Mouse (Mus musculus): ENCODE results near the gene Otop2.

DNA sequence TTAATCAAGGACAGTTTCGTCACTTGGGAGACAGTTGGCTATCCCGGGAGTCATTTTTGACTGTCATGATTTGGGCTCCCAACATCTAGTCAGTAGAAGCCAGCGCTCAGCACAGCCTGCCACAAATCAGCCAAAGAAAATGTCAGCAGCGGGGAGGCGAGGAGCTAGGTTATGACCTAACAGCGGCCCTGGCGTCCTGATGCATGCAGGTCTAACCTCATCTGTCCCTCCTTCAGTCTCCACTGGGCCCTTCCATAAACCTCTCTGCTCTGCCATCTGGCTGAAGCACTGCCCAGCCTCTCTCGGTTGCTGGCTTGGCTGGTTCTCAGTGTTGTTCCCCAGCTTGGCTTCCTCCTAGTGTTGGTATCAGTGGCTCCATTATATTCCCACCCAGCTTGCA is 24.7 kb upstream of the Otop2 start:
- no peak for TF ChIP-seq CTCF (IDR thresholded peaks at IDR 0.05; ENCODE audit: insufficient read depth, low read depth, low read length)
- TF ChIP-seq POLR2A (IDR thresholded peaks at IDR 0.05; ENCODE audit: insufficient read depth, low read depth, low read length), result no peak
